Mouse (Mus musculus): ENCODE measurements at regions not wholly inside any gene's neighbourhood (a gene's known extent, or its start where the extent isn't known, plus 50 kb on each side); places are given as distances from the start of the nearest gene placed in this dataset.

- ATAC-seq (ENCODE audit: insufficient read depth) (peak; percentile 77; the same call in 1 of the 2 replicates), DNase-seq (peak; percentile 90)
- TF ChIP-seq CTCF (IDR thresholded peaks at IDR 0.05; ENCODE audit: low read depth), result peak; percentile 95
- peak overlapping the region; percentile 26 for H3K4me3 ChIP-seq (ENCODE audit: low read depth, low read length)
- no peaks in the 10 kb centered on the region for H3K9me3 ChIP-seq (ENCODE audit: low read depth, low read length)
- H3K27me3 ChIP-seq (ENCODE audit: insufficient read depth, low read length), result no peaks in the 10 kb centered on the region
- peak overlapping the region; percentile 42 for H3K9ac ChIP-seq
- peaks cover 5% of the 10 kb centered on the region; the same call in 1 of the 2 replicates for H3K4me1 ChIP-seq (ENCODE audit: insufficient read depth)
- no peaks in the 10 kb centered on the region for H3K36me3 ChIP-seq (ENCODE audit: insufficient read depth)
- 0% methylated on average over 6 of the region's 6 CpGs for WGBS
- peak overlapping the region; percentile 65 for H3K4me2 ChIP-seq
- H3K27ac ChIP-seq (ENCODE audit: low read depth), result no peak overlapping the region
Observed at GRCm38 (mm10) chr11:20445903-20446264, 97.2 kb upstream of the Sertad2 start.

- Histone ChIP-seq H3K27ac (ENCODE audit: low read depth) (no peak overlapping the region), H3K9ac (no peak overlapping the region), H3K4me1 (ENCODE audit: insufficient read depth) (no peaks in the 10 kb centered on the region), H3K4me3 (ENCODE audit: low read depth, low read length) (no peak overlapping the region), H3K27me3 (ENCODE audit: insufficient read depth, low read length) (no peaks in the 10 kb centered on the region), H3K9me3 (ENCODE audit: low read depth, low read length) (no peaks in the 10 kb centered on the region), H3K4me2 (no peak overlapping the region), H3K36me3 (ENCODE audit: insufficient read depth) (no peaks in the 10 kb centered on the region)
- 67% methylated on average over 4 of the region's 4 CpGs for WGBS
- no peak for TF ChIP-seq CTCF (IDR thresholded peaks at IDR 0.05; ENCODE audit: low read depth)
- no peak for ATAC-seq (ENCODE audit: insufficient read depth)
- no peak for DNase-seq
Observed at GRCm38 (mm10) chr11:20452901-20453300, 90.2 kb upstream of the Sertad2 start.

DNA sequence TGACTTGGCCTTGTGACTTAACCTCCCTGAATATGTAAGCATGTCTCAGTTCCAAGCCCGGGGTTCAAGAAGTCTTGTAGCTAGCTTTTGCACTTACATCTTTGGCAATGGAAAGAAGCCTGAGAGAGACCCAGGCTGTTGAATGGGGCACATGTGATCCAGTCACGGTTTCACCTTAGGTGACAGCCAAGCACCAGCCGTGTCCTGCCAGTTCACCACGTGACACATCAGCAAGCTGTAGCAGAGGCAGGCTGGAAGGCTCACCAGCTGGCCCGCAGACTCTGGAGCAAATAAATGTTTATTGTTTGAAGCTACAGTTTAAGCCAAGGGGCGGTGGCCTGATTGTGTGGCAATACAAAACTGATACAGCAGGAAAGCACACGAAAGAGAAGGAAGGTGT lies 89.3 kb upstream of the Sertad2 start:
- H3K9me3 ChIP-seq (ENCODE audit: low read depth, low read length), result no peaks in the 10 kb centered on the region
- no peak overlapping the region for H3K4me2 ChIP-seq
- no peak overlapping the region for H3K27ac ChIP-seq (ENCODE audit: low read depth)
- ATAC-seq (ENCODE audit: insufficient read depth), result no peak
- no peak overlapping the region for H3K9ac ChIP-seq
- WGBS, result 62% methylated on average over 7 of the region's 7 CpGs
- H3K4me1 ChIP-seq (ENCODE audit: insufficient read depth), result no peaks in the 10 kb centered on the region
- TF ChIP-seq CTCF (IDR thresholded peaks at IDR 0.05; ENCODE audit: low read depth), result no peak
- no peaks in the 10 kb centered on the region for H3K36me3 ChIP-seq (ENCODE audit: insufficient read depth)
- no peak for DNase-seq
- no peak overlapping the region for H3K4me3 ChIP-seq (ENCODE audit: low read depth, low read length)
- H3K27me3 ChIP-seq (ENCODE audit: insufficient read depth, low read length), result no peaks in the 10 kb centered on the region

- Histone ChIP-seq H3K4me1 (ENCODE audit: insufficient read depth) (no peaks in the 10 kb centered on the region), H3K27me3 (ENCODE audit: insufficient read depth, low read length) (no peaks in the 10 kb centered on the region)
Observed at GRCm38 (mm10) chr11:20455085-20455864, 87.8 kb upstream of the Sertad2 start.

GRCm38 (mm10) chr11:20455865-20456648 lies 87.0 kb upstream of the Sertad2 start:
- ATAC-seq (ENCODE audit: insufficient read depth) (peak; percentile 30), DNase-seq (peak; percentile 61)
- H3K4me2 ChIP-seq, result peak overlapping the region; percentile 99
- H3K9ac ChIP-seq, result peak overlapping the region; percentile 59
- H3K27ac ChIP-seq (ENCODE audit: low read depth), result no peak overlapping the region
- TF ChIP-seq CTCF (IDR thresholded peaks at IDR 0.05; ENCODE audit: low read depth), result no peak
- H3K27me3 ChIP-seq (ENCODE audit: insufficient read depth, low read length), result no peaks in the 10 kb centered on the region
- H3K9me3 ChIP-seq (ENCODE audit: low read depth, low read length), result no peaks in the 10 kb centered on the region
- no peaks in the 10 kb centered on the region for H3K36me3 ChIP-seq (ENCODE audit: insufficient read depth)
- WGBS, result 2% methylated on average over 19 of the region's 19 CpGs
- no peaks in the 10 kb centered on the region for H3K4me1 ChIP-seq (ENCODE audit: insufficient read depth)
- H3K4me3 ChIP-seq (ENCODE audit: low read depth, low read length), result peak overlapping the region; percentile 53

More at GRCm38 (mm10) chr11:20455085-20455864, 87.8 kb upstream of the Sertad2 start:
- Histone ChIP-seq H3K27ac (ENCODE audit: low read depth) (no peak overlapping the region), H3K9me3 (ENCODE audit: low read depth, low read length) (no peaks in the 10 kb centered on the region), H3K4me2 (peak overlapping the region; percentile 99), H3K9ac (peak overlapping the region; percentile 59), H3K4me3 (ENCODE audit: low read depth, low read length) (peak overlapping the region; percentile 53), H3K36me3 (ENCODE audit: insufficient read depth) (no peaks in the 10 kb centered on the region)
- WGBS, result under 1% methylated on average over 35 of the region's 35 CpGs
- ATAC-seq (ENCODE audit: insufficient read depth) (peak; percentile 88), DNase-seq (peak; percentile 93)
- peak; percentile 100 for TF ChIP-seq CTCF (IDR thresholded peaks at IDR 0.05; ENCODE audit: low read depth)

GRCm38 (mm10) chr11:20459140-20459539 lies 83.9 kb upstream of the Sertad2 start:
- Histone ChIP-seq H3K27me3 (ENCODE audit: insufficient read depth, low read length) (no peaks in the 10 kb centered on the region), H3K4me1 (ENCODE audit: insufficient read depth) (no peaks in the 10 kb centered on the region), H3K36me3 (ENCODE audit: insufficient read depth) (no peaks in the 10 kb centered on the region), H3K27ac (ENCODE audit: low read depth) (no peak overlapping the region), H3K9ac (no peak overlapping the region), H3K9me3 (ENCODE audit: low read depth, low read length) (no peaks in the 10 kb centered on the region), H3K4me3 (ENCODE audit: low read depth, low read length) (no peak overlapping the region), H3K4me2 (no peak overlapping the region)
- no peak for TF ChIP-seq CTCF (IDR thresholded peaks at IDR 0.05; ENCODE audit: low read depth)
- WGBS, result 90% methylated on average over 8 of the region's 8 CpGs
- ATAC-seq (ENCODE audit: insufficient read depth) (no peak), DNase-seq (no peak)

DNA sequence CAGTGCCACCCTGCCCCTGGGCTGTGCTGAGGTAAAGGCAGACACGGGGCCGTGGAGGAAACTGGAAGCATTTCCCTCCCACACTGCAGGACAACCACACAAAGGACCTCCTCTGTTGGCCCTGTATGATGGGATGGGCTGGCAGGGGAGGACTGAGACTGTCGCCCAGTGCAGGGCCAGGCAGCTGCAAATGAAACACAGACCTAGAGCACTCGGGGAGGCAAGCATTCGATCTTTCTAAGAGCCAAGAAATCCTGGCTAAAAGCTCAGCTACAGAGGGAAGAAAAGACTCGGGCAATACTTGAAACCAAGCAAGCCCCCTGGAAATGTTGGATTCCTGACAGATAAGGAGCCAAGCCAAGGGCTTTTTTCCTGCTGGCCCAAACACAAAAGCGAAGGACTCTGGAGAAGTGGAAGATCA lies 82.5 kb upstream of the Sertad2 start:
- Histone ChIP-seq H3K9me3 (ENCODE audit: low read depth, low read length) (no peaks in the 10 kb centered on the region), H3K36me3 (ENCODE audit: insufficient read depth) (no peaks in the 10 kb centered on the region), H3K4me3 (ENCODE audit: low read depth, low read length) (no peak overlapping the region), H3K4me1 (ENCODE audit: insufficient read depth) (no peaks in the 10 kb centered on the region), H3K27me3 (ENCODE audit: insufficient read depth, low read length) (no peaks in the 10 kb centered on the region), H3K4me2 (no peak overlapping the region), H3K27ac (ENCODE audit: low read depth) (peak overlapping the region; percentile 14; the same call in 1 of the 2 replicates), H3K9ac (no peak overlapping the region)
- WGBS, result 43% methylated on average over 7 of the region's 7 CpGs
- 0 out of 2 replicates have a peak, but pooled peaks have one; percentile 5 for ATAC-seq (ENCODE audit: insufficient read depth)
- no peak for TF ChIP-seq CTCF (IDR thresholded peaks at IDR 0.05; ENCODE audit: low read depth)
- peak; percentile 49 for DNase-seq
